Mouse (Mus musculus) kidney, embryonic 16.5 days (tissue): ENCODE data around the gene Slc27a1. TPM values are rescaled to one million over a fixed set of nuclear protein-coding genes. Genes with fewer than 3 reads are reported as not detected.

ENCODE experiments used
- ATAC-seq: fragments of 200-750 bp; cut with Nextera tagmentation; 2 replicates; pipeline ENCODE4 v1.8.0; 2017; ENCODE audit warnings: moderate TSS enrichment; ENCODE audit not compliant: low FRiP score, low TSS enrichment
- H3K27ac ChIP-seq: fragments of 300-500 bp; sonication (generic); 2 replicates; pipeline ENCODE4 v1.5.1; 2014; ENCODE audit warnings: low read length
- H3K27me3 ChIP-seq: fragments of 300-500 bp; sonication (generic); 2 replicates; pipeline ENCODE4 v1.6.1; 2014; ENCODE audit warnings: low read length, control low read depth, mixed read lengths; ENCODE audit not compliant: insufficient read depth
- H3K36me3 ChIP-seq: fragments of 300-500 bp; sonication (generic); 2 replicates; pipeline ENCODE4 v1.6.1; 2014; ENCODE audit warnings: low read length, control low read depth, mixed read lengths; ENCODE audit not compliant: insufficient read depth
- H3K4me1 ChIP-seq: fragments of 300-500 bp; sonication (generic); 2 replicates; pipeline ENCODE4 v1.6.1; 2014; ENCODE audit warnings: low read length, control low read depth, mixed read lengths; ENCODE audit not compliant: insufficient read depth
- H3K4me2 ChIP-seq: fragments of 300-500 bp; sonication (generic); replicated peaks from 2 replicates; pipeline ENCODE4 v1.6.1; 2014; ENCODE audit warnings: low read depth, low read length
- H3K4me3 ChIP-seq: fragments of 300-500 bp; sonication (generic); 2 replicates; pipeline ENCODE4 v1.5.1; 2014; ENCODE audit warnings: mild to moderate bottlenecking, low read length
- H3K9ac ChIP-seq: fragments of 300-500 bp; sonication (generic); replicated peaks from 2 replicates; pipeline ENCODE4 v1.6.1; 2014; ENCODE audit warnings: low read length
- H3K9me3 ChIP-seq: fragments of 300-500 bp; sonication (generic); 2 replicates; pipeline ENCODE4 v1.6.1; 2016; ENCODE audit warnings: low read length, control low read depth
- WGBS: fragments of 180-500 bp; shearing (Covaris S2); extraction: QIAGEN DNeasy Blood & Tissue Kit; methylation state at CpG from one replicate; pipeline ENCODE4 v1.1.7; 2014; 5-methylcytosine and 5-hydroxymethylcytosine counted together
- polyA plus RNA-seq: library from polyadenylated mRNA; unstranded; fragments of >200 nt; fragmentation: Nextera tagmentation; extraction: Ambion mirVana; gene quantifications from 2 replicates; pipeline ENCODE4 v1.2.1, GENCODE M21; 2015

The Slc27a1 gene
- polyA plus RNA-seq, 1 experiment from 2014 or later, result 49.8 TPM

DNA sequence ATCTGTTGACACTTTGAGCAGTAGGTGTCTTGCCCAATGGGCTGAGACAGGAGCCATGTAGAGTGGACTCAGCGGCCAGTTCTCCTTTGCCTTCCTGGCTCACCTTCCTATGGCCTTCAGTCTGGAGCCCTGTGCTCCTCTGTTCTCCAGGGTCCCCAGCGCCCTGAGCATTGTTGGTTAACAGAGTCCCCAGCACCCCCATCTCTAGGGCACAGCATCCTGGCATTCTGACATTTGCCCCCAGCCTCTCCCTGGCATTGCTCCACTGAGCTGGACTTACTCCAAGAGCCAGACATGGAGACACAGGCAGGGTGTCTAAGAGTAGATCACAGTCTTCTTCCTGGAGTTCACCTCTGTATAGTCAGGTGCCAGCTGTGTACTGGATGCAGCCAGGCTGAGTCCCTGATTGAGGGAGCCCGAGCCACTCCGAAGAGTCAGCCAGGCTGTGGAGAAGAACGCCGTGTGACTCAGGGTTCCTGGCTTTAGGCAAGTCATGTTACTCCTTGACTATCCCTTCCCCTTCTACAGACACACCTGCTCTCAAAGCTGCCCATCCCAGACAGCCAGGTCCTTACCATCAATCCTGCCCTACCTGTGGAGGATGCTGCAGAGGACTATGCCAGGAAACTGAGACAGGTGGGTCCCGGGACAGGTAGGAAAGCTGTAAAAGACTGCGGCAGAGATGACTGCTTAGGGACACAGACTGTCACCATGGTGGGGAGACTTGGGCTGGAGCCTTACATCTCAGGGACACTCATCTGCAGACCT lies 25.1 kb downstream of the Slc27a1 start:
- no peaks in the 10 kb centered on the region; the same call in 1 of the 2 replicates for H3K27me3 ChIP-seq
- 89% methylated on average over 8 of the region's 8 CpGs for WGBS
- no peak overlapping the region for H3K4me2 ChIP-seq
- H3K4me1 ChIP-seq, result peaks cover 20% of the 10 kb centered on the region
- H3K27ac ChIP-seq, result no peak overlapping the region
- ATAC-seq, result no peak
- H3K9ac ChIP-seq, result peak overlapping the region; percentile 98
- H3K4me3 ChIP-seq, result peak overlapping the region; percentile 87; the same call in 1 of the 2 replicates
- peaks cover 6% of the 10 kb centered on the region; the same call in 1 of the 2 replicates for H3K36me3 ChIP-seq
- no peaks in the 10 kb centered on the region for H3K9me3 ChIP-seq

DNA sequence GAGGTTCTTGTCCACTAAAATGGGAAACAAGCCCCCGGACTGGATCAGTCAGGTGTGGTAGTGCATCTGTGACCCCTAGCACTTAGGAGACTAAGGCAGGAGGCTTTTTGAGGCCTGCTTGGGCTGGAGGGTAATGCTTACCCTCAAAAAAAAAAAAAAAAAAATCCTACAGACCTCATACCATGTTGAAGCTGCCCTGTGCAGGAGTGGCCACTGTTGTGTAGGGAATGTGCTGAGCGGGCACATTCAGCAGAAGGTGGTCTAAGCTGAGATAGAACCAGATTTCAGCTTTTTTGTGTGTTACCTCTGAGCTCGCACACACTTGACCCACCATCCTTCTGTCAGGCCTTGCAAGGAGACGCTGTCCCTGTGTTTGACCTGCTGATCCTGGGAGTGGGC lies 25.6 kb downstream of the Slc27a1 start:
- ATAC-seq, result no peak
- H3K4me1 ChIP-seq, result peaks cover 20% of the 10 kb centered on the region
- H3K9ac ChIP-seq, result no peak overlapping the region
- H3K4me2 ChIP-seq, result no peak overlapping the region
- WGBS, result 87% methylated on average over 4 of the region's 4 CpGs
- H3K4me3 ChIP-seq, result no peak overlapping the region
- no peak overlapping the region for H3K27ac ChIP-seq
- H3K9me3 ChIP-seq, result no peaks in the 10 kb centered on the region
- peaks cover 6% of the 10 kb centered on the region; the same call in 1 of the 2 replicates for H3K36me3 ChIP-seq
- no peaks in the 10 kb centered on the region; the same call in 1 of the 2 replicates for H3K27me3 ChIP-seq

DNA sequence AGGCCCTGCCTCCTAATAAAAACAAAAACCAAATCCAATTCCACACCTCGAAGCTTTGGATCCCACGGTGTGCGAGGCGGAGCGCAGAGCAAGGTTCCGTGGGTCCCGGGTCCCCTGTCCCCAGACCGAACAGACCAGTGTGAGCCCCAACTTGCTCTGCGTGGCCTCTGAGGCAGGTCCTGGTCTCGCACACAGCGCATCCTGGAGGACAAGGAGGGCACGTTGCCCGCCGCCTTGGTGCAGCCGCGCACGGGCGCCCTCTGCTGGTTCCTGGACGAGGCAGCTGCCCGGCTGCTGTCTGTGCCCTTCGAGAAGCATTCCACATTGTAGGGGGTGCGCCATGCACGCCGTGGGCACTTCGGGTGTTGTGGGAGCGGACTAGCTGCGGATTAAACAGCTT lies 27.2 kb downstream of the Slc27a1 start:
- Histone ChIP-seq H3K27me3 (peaks cover 6% of the 10 kb centered on the region; the same call in 1 of the 2 replicates), H3K4me1 (peaks cover 18% of the 10 kb centered on the region), H3K36me3 (peaks cover 6% of the 10 kb centered on the region; the same call in 1 of the 2 replicates), H3K4me3 (no peak overlapping the region), H3K4me2 (no peak overlapping the region), H3K9me3 (no peaks in the 10 kb centered on the region), H3K27ac (no peak overlapping the region), H3K9ac (no peak overlapping the region)
- peak; percentile 3; the same call in 1 of the 2 replicates for ATAC-seq
- WGBS, result 10% methylated on average over 26 of the region's 27 CpGs

DNA sequence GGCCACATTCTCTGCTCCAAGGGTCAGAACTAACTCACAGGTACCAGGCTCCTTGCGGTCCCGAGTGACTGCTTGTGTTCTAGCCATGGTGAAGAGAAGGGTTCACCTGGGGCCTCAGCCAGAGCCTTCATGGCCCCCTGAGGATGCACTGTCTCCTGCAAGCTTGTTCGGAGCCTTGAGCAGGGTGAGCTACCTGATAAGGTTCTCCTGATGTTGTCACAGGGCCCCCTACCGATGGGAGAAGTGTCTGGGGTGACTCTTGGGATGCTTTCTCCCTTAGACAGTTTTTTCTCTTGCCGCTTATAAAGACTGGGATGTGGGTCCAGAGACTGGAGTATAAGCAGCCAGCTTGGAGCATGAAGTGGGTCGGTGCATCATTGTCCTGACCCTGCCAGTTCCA lies 27.7 kb downstream of the Slc27a1 start:
- H3K4me1 ChIP-seq, result peaks cover 14% of the 10 kb centered on the region
- ATAC-seq, result no peak
- H3K4me3 ChIP-seq, result no peak overlapping the region
- H3K4me2 ChIP-seq, result no peak overlapping the region
- no peaks in the 10 kb centered on the region for H3K9me3 ChIP-seq
- peaks cover 8% of the 10 kb centered on the region for H3K27me3 ChIP-seq
- H3K9ac ChIP-seq, result no peak overlapping the region
- WGBS, result 67% methylated on average over 6 of the region's 6 CpGs
- no peak overlapping the region for H3K27ac ChIP-seq
- peaks cover 6% of the 10 kb centered on the region; the same call in 1 of the 2 replicates for H3K36me3 ChIP-seq

DNA sequence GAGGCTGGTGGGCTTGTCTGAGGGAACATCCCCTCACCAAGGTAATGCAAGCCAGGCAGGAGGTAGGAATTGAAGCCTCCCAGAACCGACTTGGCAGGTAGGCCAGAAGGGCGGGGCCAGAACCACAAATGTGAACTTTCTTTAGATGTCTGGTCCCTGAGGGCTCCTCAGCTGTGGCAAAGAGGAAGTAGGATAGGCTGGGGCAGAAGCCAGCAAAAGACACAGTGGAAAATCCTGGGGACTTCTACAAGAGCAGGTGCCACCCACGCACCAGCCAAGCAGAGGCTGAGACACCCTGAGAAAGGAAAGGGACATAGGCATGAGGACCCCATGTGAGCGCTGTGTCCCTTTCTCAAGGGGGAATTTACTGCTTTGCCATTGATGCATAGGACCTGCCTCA lies 28.1 kb downstream of the Slc27a1 start:
- Histone ChIP-seq H3K4me2 (no peak overlapping the region), H3K27ac (no peak overlapping the region), H3K4me1 (peaks cover 14% of the 10 kb centered on the region), H3K4me3 (no peak overlapping the region), H3K9ac (no peak overlapping the region), H3K36me3 (peaks cover 6% of the 10 kb centered on the region; the same call in 1 of the 2 replicates), H3K27me3 (peaks cover 12% of the 10 kb centered on the region), H3K9me3 (no peaks in the 10 kb centered on the region)
- no peak for ATAC-seq
- WGBS, result 78% methylated on average over 4 of the region's 4 CpGs

DNA sequence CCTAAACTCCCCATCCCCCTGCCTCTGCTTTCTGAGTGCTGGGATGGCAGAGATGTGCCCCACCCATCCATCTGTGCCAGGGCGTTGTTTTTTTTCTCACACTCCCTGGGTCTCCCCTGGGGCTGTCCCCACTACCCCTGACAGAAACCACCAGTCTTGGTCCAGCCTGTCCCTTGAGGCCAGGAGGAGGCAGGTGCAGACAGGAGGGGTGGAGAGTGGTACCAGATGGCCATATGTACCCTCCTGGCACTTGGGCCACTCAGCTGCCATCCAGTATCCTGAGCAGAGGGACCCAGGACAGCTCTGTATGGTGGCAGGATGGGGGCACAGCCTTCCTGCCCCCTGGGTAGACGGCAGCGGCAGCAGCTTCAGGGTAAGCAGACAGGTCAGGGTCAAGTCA lies 28.8 kb downstream of the Slc27a1 start, which contains the start of gene Fam129c:
Gene Fam129c (plus strand): TSS at position 198 of the 400 bp plus-strand sequence.
- Histone ChIP-seq H3K4me1 (peaks cover 21% of the 10 kb centered on the region), H3K4me3 (no peak within 1 kb of the TSS), H3K4me2 (no peak within 1 kb of the TSS), H3K36me3 (peaks cover 6% of the 10 kb centered on the region; the same call in 1 of the 2 replicates), H3K27me3 (peaks cover 18% of the 10 kb centered on the region), H3K9me3 (no peaks in the 10 kb centered on the region), H3K27ac (no peak within 1 kb of the TSS), H3K9ac (no peak within 1 kb of the TSS)
- WGBS, result 87% methylated on average over 3 of the region's 3 CpGs
- no peak for ATAC-seq

DNA sequence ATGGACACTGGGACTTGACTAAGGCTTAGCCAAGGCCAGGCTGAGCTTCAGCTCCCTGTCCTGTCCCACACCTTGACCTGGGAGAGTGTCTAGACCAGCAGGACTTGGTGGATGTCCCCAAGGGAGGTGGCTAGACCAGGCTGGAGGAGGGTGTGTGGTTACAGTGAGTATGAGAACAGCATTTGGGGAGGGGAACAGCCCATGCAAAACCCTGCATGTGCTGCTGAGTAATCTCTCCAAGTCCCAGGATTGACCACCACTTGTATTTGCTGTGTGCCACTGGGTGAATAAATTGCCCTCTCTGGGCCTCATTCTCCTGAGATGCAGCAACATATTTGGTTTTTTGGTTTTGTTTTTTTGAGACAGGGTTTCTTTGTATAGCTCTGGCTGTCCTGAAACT lies 29.7 kb downstream of the Slc27a1 start:
- Histone ChIP-seq H3K27ac (no peak overlapping the region), H3K4me1 (peaks cover 19% of the 10 kb centered on the region), H3K36me3 (peaks cover 6% of the 10 kb centered on the region; the same call in 1 of the 2 replicates), H3K9ac (no peak overlapping the region), H3K4me3 (no peak overlapping the region), H3K27me3 (peaks cover 22% of the 10 kb centered on the region), H3K9me3 (no peaks in the 10 kb centered on the region), H3K4me2 (no peak overlapping the region)
- no peak for ATAC-seq

DNA sequence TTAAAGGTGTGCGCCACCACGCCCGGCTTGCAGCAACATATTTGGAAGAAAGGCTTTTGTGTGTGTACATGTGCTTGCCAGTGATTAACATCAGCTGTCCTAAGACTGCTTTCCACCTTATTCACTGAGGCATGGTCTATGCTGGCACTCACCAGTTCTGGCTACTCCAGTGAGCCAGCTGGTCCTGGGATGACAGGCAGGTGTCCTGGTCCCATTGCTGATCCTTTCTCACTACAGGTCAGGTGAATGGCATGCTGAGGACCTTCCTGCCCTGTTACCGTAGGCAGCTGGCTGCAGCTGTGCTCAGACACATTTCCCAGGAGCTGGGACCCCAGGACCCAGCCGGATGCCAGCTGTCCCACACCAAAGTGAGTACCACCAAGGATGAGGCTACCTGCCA lies 30.2 kb downstream of the Slc27a1 start:
- Histone ChIP-seq H3K9me3 (no peaks in the 10 kb centered on the region), H3K27ac (no peak overlapping the region), H3K9ac (no peak overlapping the region), H3K27me3 (peaks cover 22% of the 10 kb centered on the region), H3K4me1 (peaks cover 14% of the 10 kb centered on the region), H3K4me3 (no peak overlapping the region), H3K4me2 (no peak overlapping the region), H3K36me3 (peaks cover 5% of the 10 kb centered on the region; the same call in 1 of the 2 replicates)
- no peak for ATAC-seq
- 93% methylated on average over 5 of the region's 5 CpGs for WGBS

DNA sequence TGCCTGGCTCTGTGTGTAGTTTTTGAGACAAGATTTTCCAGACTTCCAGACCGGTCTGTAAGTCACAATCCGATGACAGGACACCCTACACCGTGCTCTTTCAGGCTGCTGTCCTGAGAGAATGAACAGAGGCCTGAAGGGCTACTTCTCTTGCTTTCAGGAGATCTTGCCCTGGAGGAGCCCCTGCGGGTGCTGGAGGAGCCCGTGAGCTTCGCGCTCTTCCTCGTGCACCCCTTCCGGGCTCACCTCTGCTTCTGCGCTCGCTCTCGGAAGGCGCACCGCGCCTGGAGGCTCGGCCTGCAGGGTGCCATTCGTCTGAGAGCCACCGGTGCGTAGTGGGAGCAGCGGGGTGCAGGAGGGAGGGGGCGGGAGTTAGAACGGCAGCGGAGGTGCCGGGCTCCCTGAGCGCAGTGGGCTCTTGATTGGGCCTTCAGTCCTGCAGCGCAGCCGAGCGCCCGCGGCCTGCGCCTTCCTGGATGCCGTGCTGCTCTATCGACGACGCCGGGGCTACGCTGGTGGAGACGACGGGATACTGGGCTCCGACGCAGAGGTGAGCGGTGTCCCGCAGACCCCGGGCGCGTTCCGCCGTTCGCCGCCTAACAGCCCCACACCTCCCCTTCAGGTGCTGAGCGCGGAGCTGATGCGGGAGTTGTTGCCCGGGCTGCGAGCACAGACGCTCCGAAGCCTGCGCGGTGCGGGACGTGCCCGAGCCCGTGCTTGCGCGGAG lies 33.4 kb downstream of the Slc27a1 start:
- Histone ChIP-seq H3K36me3 (no peaks in the 10 kb centered on the region), H3K27me3 (peaks cover 22% of the 10 kb centered on the region), H3K4me3 (peak overlapping the region; percentile 42), H3K4me2 (peak overlapping the region; percentile 59), H3K27ac (no peak overlapping the region), H3K4me1 (peaks cover 14% of the 10 kb centered on the region), H3K9me3 (no peaks in the 10 kb centered on the region), H3K9ac (peak overlapping the region; percentile 29)
- 2% methylated on average over 65 of the region's 65 CpGs for WGBS
- ATAC-seq, result peak; percentile 25; the same call in 1 of the 2 replicates
